Mouse (Mus musculus): Measurements from ENCODE around the gene Baiap2l1. TPM values are rescaled to one million over a fixed set of nuclear protein-coding genes. Genes with fewer than 3 reads are reported as not detected.
A peak's percentile ranks its signal among the peaks of the same experiment; 100 is the strongest.

The Baiap2l1 gene
- polyA plus RNA-seq, 1 experiment from 2014 or later = 1.2 TPM

DNA sequence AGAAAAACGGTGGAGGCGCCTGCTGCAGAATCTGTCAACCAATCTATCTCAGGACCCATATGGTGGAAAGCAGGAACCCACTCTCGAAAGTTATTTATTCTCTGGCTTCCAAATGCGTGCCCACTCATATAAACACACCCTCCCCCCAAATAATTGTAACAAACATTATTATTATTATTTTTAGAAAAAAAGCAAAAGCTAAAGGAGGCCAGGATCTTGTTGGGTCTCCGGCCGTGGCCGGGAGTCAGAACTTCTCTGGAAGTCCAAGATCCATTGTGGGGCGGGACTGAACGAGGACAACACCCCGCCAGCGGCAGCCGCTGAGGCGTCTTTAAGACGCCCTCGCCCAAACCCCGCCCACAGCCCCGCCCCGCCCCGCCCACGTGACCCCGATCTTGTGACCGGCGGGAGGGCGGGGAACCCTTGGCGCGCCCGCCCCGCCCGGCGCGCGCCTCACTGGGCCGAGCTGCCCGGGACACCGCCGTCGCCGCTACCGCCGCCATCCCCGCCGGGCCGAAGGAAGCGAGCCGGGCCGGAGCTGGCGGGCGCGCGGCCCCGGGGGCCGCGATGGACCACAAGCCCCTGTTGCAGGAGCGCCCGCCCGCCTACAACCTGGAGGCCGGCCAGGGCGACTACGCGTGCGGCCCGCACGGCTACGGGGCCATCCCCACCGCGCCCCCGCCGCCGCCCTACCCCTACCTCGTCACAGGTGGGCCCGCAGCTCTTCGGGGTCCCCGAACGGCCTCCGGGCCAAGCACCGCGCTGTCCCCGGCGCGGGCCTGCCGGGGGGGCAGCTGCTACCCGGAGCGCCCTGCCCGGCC is 102.9 kb downstream of the Baiap2l1 start:
- Histone ChIP-seq H3K4me1 (ENCODE audit: control insufficient read depth, insufficient read depth, low read length) (peaks cover 36% of the 10 kb centered on the region), H3K27ac (ENCODE audit: low read length) (peak overlapping the region; percentile 85), H3K27me3 (ENCODE audit: control insufficient read depth, insufficient read depth, low read depth, low read length) (no peaks in the 10 kb centered on the region), H3K4me3 (ENCODE audit: low read depth, low read length) (peak overlapping the region; percentile 79), H3K4me2 (ENCODE audit: low read length) (peak overlapping the region; percentile 82), H3K9ac (ENCODE audit: low read depth, low read length) (peak overlapping the region; percentile 95), H3K9me3 (replicated peaks; ENCODE audit: control insufficient read depth, low read length, poor library complexity, severe bottlenecking) (no peaks in the 10 kb centered on the region), H3K36me3 (ENCODE audit: control insufficient read depth, insufficient read depth, low read length) (no peaks in the 10 kb centered on the region)
- peak; percentile 72 for ATAC-seq
- 0% methylated on average over 49 of the region's 84 CpGs for WGBS

DNA sequence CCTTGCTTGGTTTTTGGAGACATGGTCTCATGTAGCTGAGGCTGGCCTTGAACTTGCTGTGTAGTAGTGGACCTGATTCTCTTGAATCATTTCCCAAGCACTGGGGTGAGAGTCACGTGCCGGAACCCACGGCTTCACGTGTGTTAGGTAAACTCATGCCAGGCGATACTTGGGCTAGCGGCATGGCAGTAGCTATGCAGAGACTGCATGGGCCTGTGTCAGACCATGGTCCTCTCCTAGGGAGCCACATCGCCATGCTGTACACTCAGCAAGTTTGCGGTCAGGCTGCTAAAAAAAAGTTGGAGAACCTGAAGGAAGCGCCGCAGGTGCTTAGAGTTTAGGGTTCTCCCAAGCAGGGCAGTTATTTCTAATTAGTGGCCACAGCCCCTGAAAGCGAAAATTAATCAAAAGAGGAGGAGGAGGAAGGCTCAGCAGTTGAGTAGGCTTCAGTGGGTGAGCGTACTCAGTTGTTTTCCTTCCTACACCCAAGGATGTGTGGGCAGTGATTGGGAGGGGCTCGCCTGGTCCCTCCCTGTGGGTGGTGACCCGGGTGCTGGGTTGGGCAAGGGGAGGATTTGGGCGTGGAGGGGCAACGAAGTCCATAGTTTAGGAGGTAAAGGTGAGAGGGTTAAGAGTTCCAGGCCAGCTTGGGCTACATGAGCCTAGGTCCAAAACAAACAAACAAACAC is 103.6 kb downstream of the Baiap2l1 start:
- Histone ChIP-seq H3K9ac (ENCODE audit: low read depth, low read length) (peak overlapping the region; percentile 95; the same call in 1 of the 2 replicates), H3K4me2 (ENCODE audit: low read length) (peak overlapping the region; percentile 82), H3K36me3 (ENCODE audit: control insufficient read depth, insufficient read depth, low read length) (no peaks in the 10 kb centered on the region), H3K4me1 (ENCODE audit: control insufficient read depth, insufficient read depth, low read length) (peaks cover 32% of the 10 kb centered on the region), H3K27ac (ENCODE audit: low read length) (no peak overlapping the region), H3K9me3 (replicated peaks; ENCODE audit: control insufficient read depth, low read length, poor library complexity, severe bottlenecking) (no peaks in the 10 kb centered on the region), H3K27me3 (ENCODE audit: control insufficient read depth, insufficient read depth, low read depth, low read length) (no peaks in the 10 kb centered on the region), H3K4me3 (ENCODE audit: low read depth, low read length) (peak overlapping the region; percentile 79)
- 0 out of 2 replicates have a peak, but pooled peaks have one; percentile 4 for ATAC-seq
- 62% methylated on average over 16 of the region's 16 CpGs for WGBS

DNA sequence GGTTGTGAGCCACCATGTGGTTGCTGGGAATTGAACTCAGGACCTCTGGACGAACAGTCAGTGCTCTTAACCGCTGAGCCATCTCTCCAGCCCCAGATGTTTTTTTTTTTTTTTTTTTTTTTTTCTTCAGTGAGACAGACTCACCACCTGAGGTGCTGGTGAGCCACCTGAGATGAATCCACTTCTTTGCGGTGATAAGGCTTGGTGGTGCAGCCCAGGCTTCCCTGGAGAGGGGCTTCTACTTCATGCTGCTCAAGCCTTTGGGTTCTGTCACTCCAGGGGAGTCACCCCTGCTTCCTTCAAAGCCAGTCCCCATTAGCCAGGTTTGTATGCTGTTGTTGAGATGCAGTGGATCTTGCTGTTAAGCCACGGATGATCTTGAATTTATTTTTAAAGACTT is 104.7 kb downstream of the Baiap2l1 start:
- Histone ChIP-seq H3K4me1 (ENCODE audit: control insufficient read depth, insufficient read depth, low read length) (peaks cover 22% of the 10 kb centered on the region), H3K4me2 (ENCODE audit: low read length) (no peak overlapping the region), H3K36me3 (ENCODE audit: control insufficient read depth, insufficient read depth, low read length) (no peaks in the 10 kb centered on the region), H3K27me3 (ENCODE audit: control insufficient read depth, insufficient read depth, low read depth, low read length) (no peaks in the 10 kb centered on the region), H3K4me3 (ENCODE audit: low read depth, low read length) (no peak overlapping the region), H3K9ac (ENCODE audit: low read depth, low read length) (no peak overlapping the region), H3K9me3 (replicated peaks; ENCODE audit: control insufficient read depth, low read length, poor library complexity, severe bottlenecking) (no peaks in the 10 kb centered on the region), H3K27ac (ENCODE audit: low read length) (no peak overlapping the region)
- ATAC-seq = no peak
- 86% methylated on average over 4 of the region's 4 CpGs for WGBS

DNA sequence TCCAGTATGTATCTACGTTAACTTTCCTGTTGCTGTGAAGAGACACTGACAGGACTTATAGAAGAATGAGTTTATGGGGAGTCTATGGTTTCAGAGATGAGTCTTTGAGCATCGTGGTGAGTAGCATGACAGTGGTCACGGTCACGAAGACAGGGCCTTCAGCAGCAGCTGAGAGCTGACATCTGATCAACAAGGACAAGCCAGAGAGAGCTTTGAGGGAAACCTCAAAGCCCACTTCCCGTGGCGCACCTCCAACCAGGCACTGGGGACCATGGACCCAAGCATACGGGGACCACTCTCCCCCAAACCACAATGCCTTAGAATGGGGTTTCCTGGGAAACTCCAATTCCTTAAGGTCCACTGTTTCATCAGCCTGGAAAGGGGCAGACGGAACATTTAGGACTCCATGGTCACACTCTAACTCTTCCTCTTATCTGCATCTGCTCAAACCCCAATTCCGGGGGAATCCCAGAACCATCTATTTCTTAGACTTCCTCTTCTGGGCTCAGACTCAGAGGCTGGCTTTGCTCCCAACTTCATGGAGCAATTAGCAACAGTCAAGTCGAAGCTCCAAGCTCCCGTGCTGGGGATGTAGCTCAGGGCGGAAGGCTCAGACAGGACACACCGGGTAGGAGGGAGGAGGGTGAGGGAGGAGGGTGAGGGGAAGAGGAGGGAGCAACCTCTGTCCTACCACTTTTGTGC is 105.9 kb downstream of the Baiap2l1 start:
- Histone ChIP-seq H3K36me3 (ENCODE audit: control insufficient read depth, insufficient read depth, low read length) (no peaks in the 10 kb centered on the region), H3K4me2 (ENCODE audit: low read length) (no peak overlapping the region), H3K9ac (ENCODE audit: low read depth, low read length) (no peak overlapping the region), H3K9me3 (replicated peaks; ENCODE audit: control insufficient read depth, low read length, poor library complexity, severe bottlenecking) (no peaks in the 10 kb centered on the region), H3K27me3 (ENCODE audit: control insufficient read depth, insufficient read depth, low read depth, low read length) (no peaks in the 10 kb centered on the region), H3K27ac (ENCODE audit: low read length) (no peak overlapping the region), H3K4me1 (ENCODE audit: control insufficient read depth, insufficient read depth, low read length) (peaks cover 10% of the 10 kb centered on the region), H3K4me3 (ENCODE audit: low read depth, low read length) (no peak overlapping the region)
- WGBS = 91% methylated on average over 13 of the region's 13 CpGs
- ATAC-seq = no peak

- Histone ChIP-seq H3K9me3 (replicated peaks; ENCODE audit: control insufficient read depth, low read length, poor library complexity, severe bottlenecking) (no peaks in the 10 kb centered on the region), H3K27me3 (ENCODE audit: control insufficient read depth, insufficient read depth, low read depth, low read length) (no peaks in the 10 kb centered on the region), H3K4me1 (ENCODE audit: control insufficient read depth, insufficient read depth, low read length) (peaks cover 3% of the 10 kb centered on the region; the same call in 1 of the 2 replicates), H3K4me2 (ENCODE audit: low read length) (no peak overlapping the region), H3K4me3 (ENCODE audit: low read depth, low read length) (no peak overlapping the region), H3K27ac (ENCODE audit: low read length) (no peak overlapping the region), H3K36me3 (ENCODE audit: control insufficient read depth, insufficient read depth, low read length) (no peaks in the 10 kb centered on the region), H3K9ac (ENCODE audit: low read depth, low read length) (no peak overlapping the region)
- ATAC-seq = no peak
- WGBS = 88% methylated on average over 3 of the region's 3 CpGs
Measured at GRCm38 (mm10) chr5:144249871-144250270, 108.0 kb downstream of the Baiap2l1 start.

GRCm38 (mm10) chr5:144247906-144248585 is 109.9 kb downstream of the Baiap2l1 start:
- Histone ChIP-seq H3K9me3 (replicated peaks; ENCODE audit: control insufficient read depth, low read length, poor library complexity, severe bottlenecking) (no peaks in the 10 kb centered on the region), H3K27me3 (ENCODE audit: control insufficient read depth, insufficient read depth, low read depth, low read length) (no peaks in the 10 kb centered on the region), H3K4me1 (ENCODE audit: control insufficient read depth, insufficient read depth, low read length) (no peaks in the 10 kb centered on the region), H3K4me2 (ENCODE audit: low read length) (no peak overlapping the region), H3K36me3 (ENCODE audit: control insufficient read depth, insufficient read depth, low read length) (no peaks in the 10 kb centered on the region), H3K9ac (ENCODE audit: low read depth, low read length) (no peak overlapping the region), H3K4me3 (ENCODE audit: low read depth, low read length) (no peak overlapping the region), H3K27ac (ENCODE audit: low read length) (no peak overlapping the region)
- WGBS = 86% methylated on average over 10 of the region's 10 CpGs
- ATAC-seq = no peak

GRCm38 (mm10) chr5:144247307-144247706 is 110.6 kb downstream of the Baiap2l1 start:
- Histone ChIP-seq H3K4me2 (ENCODE audit: low read length) (no peak overlapping the region), H3K36me3 (ENCODE audit: control insufficient read depth, insufficient read depth, low read length) (no peaks in the 10 kb centered on the region), H3K27ac (ENCODE audit: low read length) (no peak overlapping the region), H3K27me3 (ENCODE audit: control insufficient read depth, insufficient read depth, low read depth, low read length) (no peaks in the 10 kb centered on the region), H3K4me3 (ENCODE audit: low read depth, low read length) (no peak overlapping the region), H3K9ac (ENCODE audit: low read depth, low read length) (no peak overlapping the region), H3K4me1 (ENCODE audit: control insufficient read depth, insufficient read depth, low read length) (no peaks in the 10 kb centered on the region), H3K9me3 (replicated peaks; ENCODE audit: control insufficient read depth, low read length, poor library complexity, severe bottlenecking) (no peaks in the 10 kb centered on the region)
- 83% methylated on average over 10 of the region's 10 CpGs for WGBS
- ATAC-seq = no peak

DNA sequence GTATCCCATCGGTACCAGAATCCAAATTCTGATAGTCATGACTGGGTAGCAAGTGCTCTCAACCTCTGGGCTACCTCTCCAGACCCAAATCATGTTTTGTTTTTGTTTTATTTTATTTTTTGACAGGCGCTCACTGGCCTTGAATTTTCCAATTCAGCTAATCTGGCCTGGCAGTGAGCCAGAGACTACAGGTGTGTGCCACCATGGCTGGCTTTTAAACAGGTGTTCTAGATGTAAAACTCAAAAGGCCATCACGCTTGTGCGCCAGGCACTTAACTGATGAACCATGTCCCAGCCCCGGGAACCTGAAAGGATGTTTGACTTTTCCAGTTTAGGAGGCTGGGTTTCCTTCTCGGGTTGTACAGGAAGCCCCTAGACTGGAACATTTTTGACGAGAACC is 111.2 kb downstream of the Baiap2l1 start:
- H3K4me2 ChIP-seq (ENCODE audit: low read length) = no peak overlapping the region
- no peak overlapping the region for H3K27ac ChIP-seq (ENCODE audit: low read length)
- no peaks in the 10 kb centered on the region for H3K4me1 ChIP-seq (ENCODE audit: control insufficient read depth, insufficient read depth, low read length)
- 87% methylated on average over 7 of the region's 7 CpGs for WGBS
- no peaks in the 10 kb centered on the region for H3K36me3 ChIP-seq (ENCODE audit: control insufficient read depth, insufficient read depth, low read length)
- no peak overlapping the region for H3K9ac ChIP-seq (ENCODE audit: low read depth, low read length)
- H3K9me3 ChIP-seq (replicated peaks; ENCODE audit: control insufficient read depth, low read length, poor library complexity, severe bottlenecking) = no peaks in the 10 kb centered on the region
- no peaks in the 10 kb centered on the region for H3K27me3 ChIP-seq (ENCODE audit: control insufficient read depth, insufficient read depth, low read depth, low read length)
- H3K4me3 ChIP-seq (ENCODE audit: low read depth, low read length) = no peak overlapping the region
- ATAC-seq = no peak

Measured in midbrain, embryonic 16.5 days (tissue).